Mouse (Mus musculus) neural tube, embryonic 13.5 days (tissue): Measurements from ENCODE around the gene Sigmar1. TPM values are rescaled to one million over a fixed set of nuclear protein-coding genes. Genes with fewer than 3 reads are reported as not detected.
"Not testable (repeated sequence)": the region's sequence is repeated elsewhere in the genome, so short reads cannot be mapped to it uniquely, and the experiment has no call there.

ENCODE experiments used
- ATAC-seq: fragments of 200-750 bp; cut with Nextera tagmentation; 2 replicates; pipeline ENCODE4 v1.8.0; 2017; ENCODE audit warnings: low read depth, mild to moderate bottlenecking, moderate TSS enrichment, moderate library complexity
- H3K27ac ChIP-seq: fragments of 300-500 bp; sonication (generic); replicated peaks from 2 replicates; pipeline ENCODE4 v1.5.1; 2015; ENCODE audit warnings: moderate library complexity, mild to moderate bottlenecking, inconsistent platforms
- H3K27me3 ChIP-seq: fragments of 300-500 bp; sonication (generic); 2 replicates; pipeline ENCODE4 v1.6.1; 2015; ENCODE audit warnings: mild to moderate bottlenecking, inconsistent platforms
- H3K36me3 ChIP-seq: fragments of 300-500 bp; sonication (generic); 2 replicates; pipeline ENCODE4 v1.6.1; 2015; ENCODE audit warnings: mild to moderate bottlenecking, inconsistent platforms
- H3K4me1 ChIP-seq: fragments of 300-500 bp; sonication (generic); replicated peaks from 2 replicates; pipeline ENCODE4 v1.6.1; 2015; ENCODE audit warnings: inconsistent platforms
- H3K4me2 ChIP-seq: fragments of 300-500 bp; sonication (generic); 2 replicates; pipeline ENCODE4 v1.6.1; 2015; ENCODE audit warnings: inconsistent platforms, mild to moderate bottlenecking, moderate library complexity
- H3K4me3 ChIP-seq: fragments of 300-500 bp; sonication (generic); 2 replicates; pipeline ENCODE4 v1.5.1; 2015; ENCODE audit warnings: mild to moderate bottlenecking, inconsistent platforms
- H3K9ac ChIP-seq: fragments of 300-500 bp; sonication (generic); 2 replicates; pipeline ENCODE4 v1.6.1; 2015; ENCODE audit warnings: moderate library complexity, mild to moderate bottlenecking, inconsistent platforms
- H3K9me3 ChIP-seq: fragments of 300-500 bp; sonication (generic); 2 replicates; pipeline ENCODE4 v1.6.1; 2016; ENCODE audit warnings: inconsistent platforms
- WGBS: fragments of 180-500 bp; shearing (Covaris S2); methylation state at CpG from one replicate; pipeline ENCODE4 v1.1.7; 2015; 5-methylcytosine and 5-hydroxymethylcytosine counted together
- polyA plus RNA-seq: library from polyadenylated mRNA; unstranded; fragments of >200 nt; fragmentation: Nextera tagmentation; extraction: Ambion mirVana; gene quantifications from 2 replicates; pipeline ENCODE4 v1.2.1, GENCODE M21; 2015

Sigmar1 gene
- polyA plus RNA-seq, 1 experiment from 2014 or later, result 75.1 TPM

DNA sequence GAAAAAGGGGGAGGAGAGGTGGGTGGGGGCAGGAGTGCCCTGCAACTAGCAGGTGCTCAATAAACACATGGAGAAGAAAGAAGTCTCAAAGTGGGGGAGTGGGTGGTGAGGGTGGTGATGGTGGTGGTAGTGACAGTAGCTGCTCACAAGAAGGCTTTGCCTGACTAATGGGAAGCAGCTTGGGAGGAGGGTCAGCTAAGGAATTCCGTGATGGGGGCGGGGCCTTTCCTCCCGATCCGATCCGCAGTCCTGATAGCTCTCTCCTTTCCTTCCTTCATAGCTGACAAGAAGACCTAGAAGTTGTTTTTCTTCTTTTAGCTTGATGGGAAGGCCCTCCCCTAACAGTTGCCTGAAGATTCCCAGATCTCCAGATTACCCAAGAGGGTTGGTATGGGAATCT is 51.3 kb downstream of the Sigmar1 start:
- no peak overlapping the region for H3K4me2 ChIP-seq
- no peak for ATAC-seq

DNA sequence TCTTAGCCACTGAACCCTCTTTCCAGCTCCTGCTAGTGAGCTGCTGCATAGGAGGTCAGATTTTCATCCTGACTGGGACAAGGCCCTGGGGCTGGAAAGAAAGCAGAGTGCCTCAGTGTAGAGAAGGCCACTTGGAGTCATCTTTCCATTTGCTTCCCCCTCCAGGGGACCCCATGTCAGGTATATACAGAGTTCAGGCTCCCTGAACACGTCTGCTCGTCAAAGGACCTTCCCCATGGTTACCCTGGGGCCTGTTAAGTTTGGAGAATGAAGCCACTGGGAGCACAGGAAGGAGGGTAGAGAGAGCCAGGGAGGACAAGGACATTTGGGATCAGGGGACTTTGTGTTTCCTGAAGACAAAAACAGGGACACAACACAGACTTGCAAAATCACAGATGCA is 53.7 kb downstream of the Sigmar1 start:
- WGBS, result 76% methylated on average over 2 of the region's 2 CpGs
- H3K9ac ChIP-seq, ATAC-seq: not testable (repeated sequence)

More for the DNA sequence above, 51.3 kb downstream of the Sigmar1 start:
- 4% methylated on average over 5 of the region's 5 CpGs for WGBS
- no peaks in the 10 kb centered on the region for H3K9me3 ChIP-seq
- H3K9ac ChIP-seq, result no peak overlapping the region
- H3K27ac ChIP-seq, result no peak overlapping the region
- no peak overlapping the region for H3K4me3 ChIP-seq
- H3K36me3 ChIP-seq, result no peaks in the 10 kb centered on the region
- H3K4me1 ChIP-seq, result peaks cover 35% of the 10 kb centered on the region
- peaks cover 10% of the 10 kb centered on the region; the same call in 1 of the 2 replicates for H3K27me3 ChIP-seq

DNA sequence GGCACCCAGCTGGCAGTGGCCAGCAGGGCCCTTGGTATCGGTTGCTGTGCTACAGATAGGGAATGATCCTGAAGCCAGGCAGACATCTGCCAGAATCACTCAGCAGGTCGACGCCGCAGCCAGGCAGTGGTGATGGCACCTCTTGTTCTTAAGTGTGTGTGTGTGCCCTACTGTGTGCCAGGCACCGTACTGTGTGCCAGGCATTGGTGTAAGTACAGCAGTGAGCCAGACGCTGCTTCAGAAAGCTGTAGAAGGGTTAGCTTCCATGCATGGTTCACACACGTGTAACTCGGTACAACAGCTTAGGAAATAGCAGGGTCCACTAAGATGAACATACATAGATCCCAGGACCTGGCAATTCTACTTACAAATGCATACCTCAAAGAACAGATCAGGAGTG is 55.7 kb downstream of the Sigmar1 start:
- H3K27ac ChIP-seq, ATAC-seq, H3K9ac ChIP-seq, H3K36me3 ChIP-seq, H3K4me2 ChIP-seq, H3K9me3 ChIP-seq, H3K27me3 ChIP-seq, H3K4me3 ChIP-seq, H3K4me1 ChIP-seq: not testable (repeated sequence)
- 70% methylated on average over 7 of the region's 8 CpGs for WGBS

More for the DNA sequence above, 53.7 kb downstream of the Sigmar1 start:
- not testable (repeated sequence) for H3K27me3 ChIP-seq, H3K27ac ChIP-seq, H3K9me3 ChIP-seq, H3K4me2 ChIP-seq, H3K4me3 ChIP-seq, H3K36me3 ChIP-seq
- peaks cover 24% of the 10 kb centered on the region for H3K4me1 ChIP-seq

DNA sequence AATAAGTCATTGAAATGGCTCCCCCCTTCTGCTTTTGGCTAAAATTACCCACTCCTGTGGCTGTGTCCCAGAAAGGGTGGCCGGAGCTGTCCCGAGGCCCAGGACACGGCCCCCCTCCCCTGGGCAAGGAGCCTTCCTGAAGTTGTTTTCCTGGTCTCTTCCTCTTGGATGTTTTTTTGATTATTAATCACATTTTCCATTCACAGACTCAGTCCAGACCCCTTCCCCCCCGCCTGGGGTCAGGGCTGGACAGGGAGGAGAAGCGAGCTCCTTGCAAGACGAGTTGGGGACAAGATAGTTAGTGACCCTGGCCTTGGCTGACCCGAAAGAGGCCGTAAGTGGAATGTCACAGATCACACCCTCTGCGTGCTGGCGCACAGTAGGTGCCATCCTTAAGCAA is 56.2 kb downstream of the Sigmar1 start, which contains the start of gene Il11ra1:
Il11ra1 (plus strand) TSS at position 207 of the 400 bp plus-strand sequence.
- not testable (repeated sequence) for H3K9me3 ChIP-seq, H3K36me3 ChIP-seq, H3K27me3 ChIP-seq, H3K4me3 ChIP-seq, H3K27ac ChIP-seq, H3K4me1 ChIP-seq, H3K9ac ChIP-seq, ATAC-seq
- WGBS, result 89% methylated on average over 10 of the region's 10 CpGs
- H3K4me2 ChIP-seq, result peak within 1 kb of the TSS; percentile 37; the same call in 1 of the 2 replicates

DNA sequence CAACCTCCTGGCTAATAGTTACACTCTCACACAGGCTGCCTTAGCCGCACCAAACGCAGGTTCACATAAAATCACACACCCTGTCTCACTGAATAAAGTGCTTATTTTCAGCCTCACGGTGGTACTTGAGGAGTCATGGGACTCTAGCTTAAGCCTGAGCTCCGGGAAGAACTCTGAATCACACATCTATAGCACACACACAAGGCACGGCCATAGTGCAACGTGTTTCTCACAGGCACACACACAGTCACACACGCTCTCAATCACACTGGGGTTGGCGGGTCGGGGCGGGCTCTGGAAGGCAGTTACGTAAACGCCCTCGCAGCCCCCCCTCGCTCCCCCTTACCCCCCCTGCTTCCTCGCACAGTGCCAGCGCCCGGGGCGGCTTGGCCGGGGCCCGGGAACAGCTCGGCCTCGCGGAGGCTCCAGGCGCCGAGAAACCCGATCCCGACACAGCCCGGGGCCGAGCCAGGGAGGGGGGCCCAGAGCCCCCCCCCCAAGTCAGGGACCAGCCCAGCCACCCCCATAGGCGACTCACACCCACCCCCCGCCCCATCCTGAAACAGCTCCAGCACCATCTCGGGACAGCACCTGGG is 57.4 kb downstream of the Sigmar1 start:
- not testable (repeated sequence) for H3K4me1 ChIP-seq, H3K27ac ChIP-seq, H3K9ac ChIP-seq, H3K4me3 ChIP-seq, H3K27me3 ChIP-seq, H3K9me3 ChIP-seq, ATAC-seq, H3K36me3 ChIP-seq
- WGBS, result 4% methylated on average over 21 of the region's 32 CpGs
- H3K4me2 ChIP-seq, result peak overlapping the region; percentile 37

DNA sequence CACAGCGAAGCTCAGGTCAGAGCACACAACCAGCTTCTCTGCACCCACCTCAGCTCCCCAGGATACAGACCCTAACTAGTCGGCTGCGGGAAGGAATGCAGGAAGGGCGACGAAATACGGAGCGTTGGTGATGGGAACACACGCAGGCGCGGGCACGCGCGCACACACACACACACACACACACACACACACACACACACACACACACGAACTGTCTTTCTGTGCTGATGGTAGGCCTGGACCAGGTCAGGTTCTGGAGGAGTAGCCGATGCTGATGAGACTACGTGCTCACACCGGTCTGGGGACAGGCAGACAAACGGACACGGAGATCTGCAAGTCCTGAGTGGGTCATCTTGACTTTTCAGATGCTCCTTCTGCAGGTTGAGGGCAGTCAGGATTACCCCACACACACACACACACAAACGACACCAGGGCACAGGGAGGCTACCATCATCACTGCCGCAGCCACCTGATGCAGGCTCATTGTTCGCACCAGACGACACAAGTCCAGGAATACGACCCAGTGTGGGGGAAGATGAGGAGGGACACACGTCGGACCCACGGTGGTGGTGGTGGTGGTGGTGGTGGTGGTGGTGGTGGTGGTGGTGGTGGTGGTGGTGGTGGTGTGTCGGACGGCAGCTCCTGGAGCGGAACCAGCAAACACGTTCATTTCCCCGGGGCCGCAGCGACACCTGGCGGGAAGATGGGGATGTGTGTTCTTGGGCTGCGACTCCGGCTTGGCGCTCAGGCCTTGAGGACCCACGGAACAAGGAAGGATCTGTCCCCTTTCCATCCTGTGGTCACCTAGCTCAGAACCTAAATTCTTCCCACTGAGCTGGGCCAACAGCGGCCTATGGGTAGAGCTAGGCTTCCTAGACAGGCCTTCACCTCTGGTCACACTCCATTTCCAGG is 58.8 kb downstream of the Sigmar1 start, which contains the start of gene Cntfr:
Cntfr (minus strand) TSS at position 160 of the 912 bp plus-strand sequence.
- not testable (repeated sequence) for H3K9me3 ChIP-seq, H3K36me3 ChIP-seq, H3K27ac ChIP-seq, H3K27me3 ChIP-seq, H3K4me1 ChIP-seq, H3K9ac ChIP-seq, ATAC-seq
- Histone ChIP-seq H3K4me2 (peak within 1 kb of the TSS; percentile 41), H3K4me3 (peak within 1 kb of the TSS; percentile 27; the same call in 1 of the 2 replicates)
- WGBS, result 24% methylated on average over 27 of the region's 40 CpGs

DNA sequence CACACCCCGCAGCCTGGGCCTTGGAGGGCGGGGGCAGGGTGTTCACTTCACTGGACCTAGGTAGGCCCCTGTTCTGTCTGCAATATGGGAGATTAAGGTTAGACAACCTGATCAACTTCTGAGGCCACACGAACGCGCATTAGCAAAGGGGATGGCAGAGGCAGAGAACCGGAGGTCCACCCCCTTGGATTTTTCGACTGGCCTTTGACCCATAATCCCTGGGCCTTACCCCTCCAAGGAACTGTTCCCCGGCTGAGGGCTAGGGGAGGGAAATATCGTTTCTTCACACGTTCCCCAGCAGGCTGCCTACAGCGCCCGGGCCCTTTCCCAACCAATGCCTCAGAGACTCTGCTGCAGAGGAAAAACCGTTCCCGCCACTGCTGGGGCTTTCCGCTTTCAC is 59.5 kb downstream of the Sigmar1 start:
- not testable (repeated sequence) for H3K27ac ChIP-seq, H3K4me3 ChIP-seq, H3K36me3 ChIP-seq, H3K4me2 ChIP-seq, H3K9me3 ChIP-seq, H3K9ac ChIP-seq, H3K27me3 ChIP-seq, H3K4me1 ChIP-seq, ATAC-seq
- 10% methylated on average over 15 of the region's 15 CpGs for WGBS

DNA sequence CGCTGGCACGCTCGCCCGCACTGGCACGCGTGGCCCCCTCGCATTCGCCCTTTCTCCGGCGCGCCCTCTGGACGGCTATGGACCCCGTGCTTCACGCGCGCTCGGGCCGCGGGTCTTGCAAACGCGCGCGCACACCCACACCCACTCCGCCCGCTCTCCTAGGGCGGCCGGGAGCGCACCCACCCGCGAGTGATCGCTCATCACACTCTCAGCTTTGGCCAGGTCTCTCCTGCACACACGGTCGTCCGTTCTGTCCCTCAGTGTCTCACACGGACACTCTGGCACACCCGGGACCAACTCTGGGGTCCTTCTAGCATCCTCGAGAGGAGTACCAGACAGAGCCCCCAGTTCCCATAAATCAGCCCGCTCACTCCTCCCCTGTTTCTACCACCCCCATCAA is 60.2 kb downstream of the Sigmar1 start:
- H3K4me3 ChIP-seq, result peak overlapping the region; percentile 27
- H3K9ac ChIP-seq, ATAC-seq: not testable (repeated sequence)

DNA sequence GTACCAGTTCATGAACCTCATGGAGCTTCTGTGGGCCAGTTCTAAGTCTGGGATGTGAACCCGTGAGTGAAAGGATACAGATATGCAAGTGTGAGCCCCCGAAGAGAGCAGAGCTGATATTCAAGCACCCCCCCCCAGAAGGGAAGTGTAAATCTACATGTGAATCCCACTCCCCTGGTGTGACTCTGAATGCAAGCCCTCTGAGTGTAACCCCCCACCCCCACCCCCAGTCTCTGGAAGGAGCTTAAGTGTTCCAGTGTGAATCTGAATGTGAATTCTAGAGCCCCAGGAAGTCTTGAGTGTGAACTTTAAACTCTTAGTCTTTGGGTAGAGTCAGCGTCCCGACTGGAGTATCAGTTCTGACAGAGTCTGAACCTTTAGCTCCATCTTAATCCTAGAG is 62.4 kb downstream of the Sigmar1 start:
- peak overlapping the region; percentile 48 for H3K4me2 ChIP-seq
- H3K4me1 ChIP-seq, result peaks cover 14% of the 10 kb centered on the region
- WGBS, result 4% methylated on average over 4 of the region's 4 CpGs
- not testable (repeated sequence) for H3K27me3 ChIP-seq, H3K9ac ChIP-seq, H3K9me3 ChIP-seq, ATAC-seq, H3K36me3 ChIP-seq, H3K27ac ChIP-seq
- peak overlapping the region; percentile 17 for H3K4me3 ChIP-seq

More for the DNA sequence above, 60.2 kb downstream of the Sigmar1 start:
- not testable (repeated sequence) for H3K36me3 ChIP-seq, H3K9me3 ChIP-seq, H3K27ac ChIP-seq, H3K27me3 ChIP-seq, H3K4me1 ChIP-seq
- peak overlapping the region; percentile 41 for H3K4me2 ChIP-seq
- WGBS, result 1% methylated on average over 21 of the region's 38 CpGs

DNA sequence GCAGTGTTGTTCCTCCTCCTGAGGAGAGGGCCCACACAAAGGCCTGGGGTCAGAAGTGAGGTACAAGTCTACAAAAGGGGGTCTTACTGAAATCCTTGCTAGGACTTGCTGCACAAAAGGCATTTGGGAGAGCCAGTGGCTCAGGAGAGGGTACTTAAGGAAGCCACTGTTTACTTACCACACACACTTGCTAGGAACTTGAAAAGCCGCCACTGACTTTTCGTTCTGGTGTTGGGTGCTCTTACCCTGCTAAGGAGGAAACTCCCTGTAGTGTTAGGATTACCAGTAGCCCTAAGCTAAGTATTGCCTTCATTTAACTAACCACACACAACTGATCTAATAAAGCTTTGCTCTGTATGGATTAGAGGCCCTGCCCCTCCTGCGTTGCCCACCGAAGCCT is 65.9 kb downstream of the Sigmar1 start:
- not testable (repeated sequence) for H3K4me2 ChIP-seq, H3K36me3 ChIP-seq, H3K27me3 ChIP-seq, ATAC-seq, H3K9me3 ChIP-seq, H3K9ac ChIP-seq, H3K4me3 ChIP-seq, H3K27ac ChIP-seq
- H3K4me1 ChIP-seq, result peaks cover 22% of the 10 kb centered on the region
- WGBS, result no CpG with 5 or more reads among the region's 4 CpGs

DNA sequence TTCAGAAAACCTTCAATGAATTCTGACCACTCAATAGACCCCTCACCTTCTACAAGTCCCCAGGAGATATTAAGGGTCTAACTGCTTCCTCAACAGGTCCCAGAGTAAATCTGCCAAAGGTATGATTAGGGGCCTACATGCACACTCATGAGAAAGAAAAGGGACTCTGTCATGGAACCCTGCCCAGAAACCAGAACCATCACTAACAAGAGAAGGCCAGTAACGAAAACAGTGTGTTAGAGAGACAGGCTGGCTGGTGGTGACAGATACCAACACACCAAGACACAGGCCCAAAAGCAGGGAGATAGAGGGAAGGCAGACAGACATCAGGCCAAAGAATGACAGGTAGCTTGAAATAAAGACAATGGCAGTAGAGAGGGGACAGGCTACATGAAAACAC is 67.4 kb downstream of the Sigmar1 start:
- H3K9me3 ChIP-seq, H3K36me3 ChIP-seq, H3K4me2 ChIP-seq, H3K27me3 ChIP-seq, H3K4me3 ChIP-seq, ATAC-seq, H3K9ac ChIP-seq: not testable (repeated sequence)
- Histone ChIP-seq H3K4me1 (peaks cover 26% of the 10 kb centered on the region), H3K27ac (peak overlapping the region; percentile 74; the same call in 1 of the 2 replicates)
- 29% methylated on average over 1 of the region's 1 CpGs for WGBS
